Mouse (Mus musculus) hindbrain, embryonic 15.5 days (tissue): ENCODE data around the gene Traf4. TPM values are rescaled to one million over a fixed set of nuclear protein-coding genes. Genes with fewer than 3 reads are reported as not detected.
"Not testable (repeated sequence)": the region's sequence is repeated elsewhere in the genome, so short reads cannot be mapped to it uniquely, and the experiment has no call there.

Experiments used
- ATAC-seq: fragments of 200-750 bp; cut with Nextera tagmentation; 2 replicates; pipeline ENCODE4 v1.8.0; 2017; ENCODE audit warnings: low read depth, moderate number of reproducible peaks, moderate TSS enrichment; ENCODE audit not compliant: low FRiP score
- H3K27ac ChIP-seq: fragments of 300-500 bp; sonication (generic); replicated peaks from 2 replicates; pipeline ENCODE4 v1.5.1; 2015; ENCODE audit warnings: mild to moderate bottlenecking, inconsistent platforms
- H3K27me3 ChIP-seq: fragments of 300-500 bp; sonication (generic); 2 replicates; pipeline ENCODE4 v1.6.1; 2015; ENCODE audit warnings: control low read depth, inconsistent platforms
- H3K36me3 ChIP-seq: fragments of 300-500 bp; sonication (generic); 2 replicates; pipeline ENCODE4 v1.6.1; 2015; ENCODE audit warnings: control low read depth, inconsistent platforms
- H3K4me1 ChIP-seq: fragments of 300-500 bp; sonication (generic); replicated peaks from 2 replicates; pipeline ENCODE4 v1.6.1; 2015; ENCODE audit warnings: control low read depth, inconsistent platforms
- H3K4me2 ChIP-seq: fragments of 300-500 bp; sonication (generic); 2 replicates; pipeline ENCODE4 v1.6.1; 2015; ENCODE audit warnings: moderate library complexity, mild to moderate bottlenecking, inconsistent platforms
- H3K4me3 ChIP-seq: fragments of 300-500 bp; sonication (generic); 2 replicates; pipeline ENCODE4 v1.5.1; 2015; ENCODE audit warnings: mild to moderate bottlenecking, inconsistent platforms
- H3K9ac ChIP-seq: fragments of 300-500 bp; sonication (generic); 2 replicates; pipeline ENCODE4 v1.6.1; 2015; ENCODE audit warnings: inconsistent platforms
- H3K9me3 ChIP-seq: fragments of 300-500 bp; sonication (generic); 2 replicates; pipeline ENCODE4 v1.6.1; 2016; ENCODE audit warnings: control low read depth, inconsistent platforms
- WGBS: fragments of 180-500 bp; shearing (Covaris S2); methylation state at CpG from one replicate; pipeline ENCODE4 v1.1.7; 2015; 5-methylcytosine and 5-hydroxymethylcytosine counted together
- polyA plus RNA-seq: library from polyadenylated mRNA; unstranded; fragments of >200 nt; fragmentation: Nextera tagmentation; extraction: Ambion mirVana; gene quantifications from 2 replicates; pipeline ENCODE4 v1.2.1, GENCODE M21; 2015

Traf4 gene
- polyA plus RNA-seq, 1 experiment from 2014 or later = 102 TPM

- Histone ChIP-seq H3K9ac (no peak within 1 kb of the TSS), H3K4me3 (no peak within 1 kb of the TSS), H3K4me1 (peaks cover 24% of the 10 kb centered on the region), H3K27me3 (no peaks in the 10 kb centered on the region), H3K9me3 (no peaks in the 10 kb centered on the region), H3K36me3 (peaks cover 26% of the 10 kb centered on the region), H3K4me2 (peak within 1 kb of the TSS; percentile 49), H3K27ac (no peak within 1 kb of the TSS)
- 92% methylated on average over 1 of the region's 1 CpGs for WGBS
- ATAC-seq = no peak
Measured at GRCm38 (mm10) chr11:78193113-78193512, 27.7 kb upstream of the Traf4 start, which contains the start of gene Proca1. Proca1 (plus strand) TSS chr11:78193392.

GRCm38 (mm10) chr11:78190041-78190440 lies 24.7 kb upstream of the Traf4 start:
- H3K9ac ChIP-seq = peak overlapping the region; percentile 72; the same call in 1 of the 2 replicates
- WGBS = 69% methylated on average over 6 of the region's 6 CpGs
- peak overlapping the region; percentile 66 for H3K4me3 ChIP-seq
- ATAC-seq = no peak
- H3K36me3 ChIP-seq = peaks cover 26% of the 10 kb centered on the region
- peak overlapping the region; percentile 88 for H3K27ac ChIP-seq
- no peaks in the 10 kb centered on the region for H3K27me3 ChIP-seq
- H3K4me2 ChIP-seq = peak overlapping the region; percentile 73
- no peaks in the 10 kb centered on the region for H3K9me3 ChIP-seq
- H3K4me1 ChIP-seq = peaks cover 31% of the 10 kb centered on the region

- H3K27ac ChIP-seq = peak overlapping the region; percentile 88
- peak; percentile 77 for ATAC-seq
Measured at GRCm38 (mm10) chr11:78189234-78190040, 24.0 kb upstream of the Traf4 start.

GRCm38 (mm10) chr11:78188331-78189233 lies 23.2 kb upstream of the Traf4 start, which contains the start of gene Rab34:
Rab34 (plus strand) TSS chr11:78188430.
- peaks cover 27% of the 10 kb centered on the region for H3K4me1 ChIP-seq
- peak within 1 kb of the TSS; percentile 72 for H3K9ac ChIP-seq
- peak within 1 kb of the TSS; percentile 73 for H3K4me2 ChIP-seq
- H3K4me3 ChIP-seq = peak within 1 kb of the TSS; percentile 66
- H3K27ac ChIP-seq = peak within 1 kb of the TSS; percentile 88
- ATAC-seq = peak; percentile 78
- under 1% methylated on average over 75 of the region's 80 CpGs for WGBS
- no peaks in the 10 kb centered on the region for H3K9me3 ChIP-seq
- H3K27me3 ChIP-seq = no peaks in the 10 kb centered on the region
- H3K36me3 ChIP-seq = peaks cover 24% of the 10 kb centered on the region

More at GRCm38 (mm10) chr11:78189234-78190040, 24.0 kb upstream of the Traf4 start:
- under 1% methylated on average over 42 of the region's 42 CpGs for whole genome bisulfite sequencing
- Histone ChIP-seq H3K4me1 (peaks cover 25% of the 10 kb centered on the region), H3K36me3 (peaks cover 26% of the 10 kb centered on the region), H3K4me3 (peak overlapping the region; percentile 66), H3K9me3 (no peaks in the 10 kb centered on the region), H3K9ac (peak overlapping the region; percentile 72), H3K27me3 (no peaks in the 10 kb centered on the region), H3K4me2 (peak overlapping the region; percentile 73)

- peaks cover 24% of the 10 kb centered on the region for H3K36me3 ChIP-seq
- ATAC-seq, H3K27me3 ChIP-seq, H3K9me3 ChIP-seq, H3K4me2 ChIP-seq, H3K9ac ChIP-seq, H3K27ac ChIP-seq, H3K4me3 ChIP-seq: not testable (repeated sequence)
- WGBS = 97% methylated on average over 6 of the region's 6 CpGs
- peaks cover 45% of the 10 kb centered on the region for H3K4me1 ChIP-seq
Measured at GRCm38 (mm10) chr11:78184702-78185101, 19.3 kb upstream of the Traf4 start.

- peak overlapping the region; percentile 32 for H3K9ac ChIP-seq
- ATAC-seq = no peak
- 53% methylated on average over 10 of the region's 10 CpGs for WGBS
- peak overlapping the region; percentile 50 for H3K4me2 ChIP-seq
- no peaks in the 10 kb centered on the region for H3K9me3 ChIP-seq
- H3K4me3 ChIP-seq = peak overlapping the region; percentile 59
- peaks cover 28% of the 10 kb centered on the region for H3K36me3 ChIP-seq
- H3K27me3 ChIP-seq = no peaks in the 10 kb centered on the region
- peak overlapping the region; percentile 94 for H3K27ac ChIP-seq
- peaks cover 47% of the 10 kb centered on the region for H3K4me1 ChIP-seq
Measured at GRCm38 (mm10) chr11:78183884-78184514, 18.6 kb upstream of the Traf4 start.

- H3K36me3 ChIP-seq = peaks cover 28% of the 10 kb centered on the region
- H3K27ac ChIP-seq = peak within 1 kb of the TSS; percentile 94
- H3K9ac ChIP-seq = peak within 1 kb of the TSS; percentile 69
- ATAC-seq = peak; percentile 95
- H3K27me3 ChIP-seq = no peaks in the 10 kb centered on the region
- peak within 1 kb of the TSS; percentile 70 for H3K4me2 ChIP-seq
- H3K9me3 ChIP-seq = no peaks in the 10 kb centered on the region
- H3K4me3 ChIP-seq = peak within 1 kb of the TSS; percentile 59
- under 1% methylated on average over 38 of the region's 38 CpGs for WGBS
- peaks cover 54% of the 10 kb centered on the region for H3K4me1 ChIP-seq
Measured at GRCm38 (mm10) chr11:78182961-78183844, 17.8 kb upstream of the Traf4 start, which contains the start of gene Rpl23a. Rpl23a (minus strand) TSS chr11:78183584.

GRCm38 (mm10) chr11:78182450-78182849 lies 17.1 kb upstream of the Traf4 start:
- H3K27ac ChIP-seq = peak overlapping the region; percentile 94
- peak overlapping the region; percentile 70 for H3K4me2 ChIP-seq
- H3K27me3 ChIP-seq = no peaks in the 10 kb centered on the region
- peaks cover 54% of the 10 kb centered on the region for H3K4me1 ChIP-seq
- H3K4me3 ChIP-seq = peak overlapping the region; percentile 59
- H3K9me3 ChIP-seq = no peaks in the 10 kb centered on the region
- peak overlapping the region; percentile 69 for H3K9ac ChIP-seq
- 13% methylated on average over 7 of the region's 7 CpGs for WGBS
- ATAC-seq = no peak
- H3K36me3 ChIP-seq = peaks cover 28% of the 10 kb centered on the region

- Histone ChIP-seq H3K27ac (no peak overlapping the region), H3K27me3 (no peaks in the 10 kb centered on the region), H3K4me3 (peak overlapping the region; percentile 59), H3K4me2 (peak overlapping the region; percentile 70), H3K9me3 (no peaks in the 10 kb centered on the region), H3K36me3 (peaks cover 28% of the 10 kb centered on the region), H3K9ac (peak overlapping the region; percentile 69), H3K4me1 (peaks cover 59% of the 10 kb centered on the region)
- no peak for ATAC-seq
- 53% methylated on average over 2 of the region's 2 CpGs for WGBS
Measured at GRCm38 (mm10) chr11:78181830-78182357, 16.5 kb upstream of the Traf4 start.

GRCm38 (mm10) chr11:78180081-78180761 lies 14.8 kb upstream of the Traf4 start:
- peak overlapping the region; percentile 87; the same call in 1 of the 2 replicates for H3K4me2 ChIP-seq
- H3K9ac ChIP-seq = no peak overlapping the region
- H3K27ac ChIP-seq = no peak overlapping the region
- no peak for ATAC-seq
- WGBS = 80% methylated on average over 6 of the region's 6 CpGs
- no peaks in the 10 kb centered on the region for H3K27me3 ChIP-seq
- peaks cover 28% of the 10 kb centered on the region for H3K36me3 ChIP-seq
- H3K4me3 ChIP-seq = 0 out of 2 replicates have a peak overlapping the region, but pooled peaks have one; percentile 78
- H3K4me1 ChIP-seq = peaks cover 69% of the 10 kb centered on the region
- H3K9me3 ChIP-seq = no peaks in the 10 kb centered on the region
